Mouse (Mus musculus): ENCODE measurements at regions not wholly inside any gene's neighbourhood (a gene's known extent, or its start where the extent isn't known, plus 50 kb on each side); places are given as distances from the start of the nearest gene placed in this dataset.

DNA sequence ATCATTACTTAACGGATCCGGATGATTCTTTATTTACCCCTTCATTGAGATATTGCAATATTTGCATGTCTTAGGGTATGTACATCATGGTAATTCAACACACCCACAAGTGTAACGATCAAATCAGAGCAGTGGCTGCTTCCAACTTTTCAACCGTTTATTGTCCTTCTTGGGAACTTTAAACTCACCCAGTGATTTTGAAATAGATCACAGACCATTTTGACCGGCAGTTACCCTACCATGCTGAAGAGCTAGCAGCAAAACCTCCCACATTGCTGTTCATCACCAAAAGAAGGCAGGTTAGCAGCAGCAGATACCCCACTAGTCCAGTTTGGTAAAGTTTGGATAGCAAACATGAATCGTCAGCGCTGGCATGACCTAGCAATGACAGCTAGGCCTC is 130.2 kb upstream of the Nfe2l3 start:
- no peak for ATAC-seq (replicated peaks; ENCODE audit: insufficient number of reproducible peaks, insufficient read depth, low FRiP score, low read depth)
- no peak overlapping the region for H3K4me3 ChIP-seq
- peaks cover 7% of the 10 kb centered on the region; the same call in 1 of the 2 replicates for H3K4me1 ChIP-seq (replicated peaks)
- no peak overlapping the region for H3K27ac ChIP-seq
- H3K27me3 ChIP-seq, result no peaks in the 10 kb centered on the region
- H3K9ac ChIP-seq, result no peak overlapping the region
- no peak overlapping the region for H3K4me2 ChIP-seq
- no peaks in the 10 kb centered on the region for H3K36me3 ChIP-seq
- no peaks in the 10 kb centered on the region for H3K9me3 ChIP-seq (replicated peaks)
- WGBS, result 91% methylated on average over 7 of the region's 7 CpGs

DNA sequence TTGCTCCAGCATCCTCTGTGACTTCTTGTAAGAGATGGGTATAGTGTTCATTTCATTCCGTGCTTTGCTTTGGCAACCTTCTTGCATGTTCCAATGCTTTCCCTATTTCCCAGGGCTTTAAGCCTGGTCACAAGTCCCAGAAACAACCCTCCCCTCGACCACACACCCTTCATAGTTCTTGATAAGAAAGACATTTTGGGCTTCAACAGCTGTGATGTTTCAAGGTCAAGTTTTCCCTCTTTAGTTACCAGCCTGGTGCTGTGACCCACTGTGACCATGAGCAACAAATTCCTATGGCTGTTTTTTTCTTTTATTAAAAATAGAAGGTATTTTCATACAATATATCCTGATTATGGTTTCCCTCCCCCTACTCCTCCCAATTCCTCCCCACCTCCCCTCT is 114.1 kb upstream of the Nfe2l3 start:
- Histone ChIP-seq H3K9ac (no peak overlapping the region), H3K9me3 (replicated peaks) (no peaks in the 10 kb centered on the region), H3K36me3 (no peaks in the 10 kb centered on the region), H3K27me3 (no peaks in the 10 kb centered on the region), H3K4me1 (replicated peaks) (peaks cover 15% of the 10 kb centered on the region), H3K4me2 (no peak overlapping the region), H3K27ac (peak overlapping the region; percentile 30; the same call in 1 of the 2 replicates), H3K4me3 (no peak overlapping the region)
- no peak for ATAC-seq (replicated peaks; ENCODE audit: insufficient number of reproducible peaks, insufficient read depth, low FRiP score, low read depth)
- 43% methylated on average over 2 of the region's 2 CpGs for WGBS

DNA sequence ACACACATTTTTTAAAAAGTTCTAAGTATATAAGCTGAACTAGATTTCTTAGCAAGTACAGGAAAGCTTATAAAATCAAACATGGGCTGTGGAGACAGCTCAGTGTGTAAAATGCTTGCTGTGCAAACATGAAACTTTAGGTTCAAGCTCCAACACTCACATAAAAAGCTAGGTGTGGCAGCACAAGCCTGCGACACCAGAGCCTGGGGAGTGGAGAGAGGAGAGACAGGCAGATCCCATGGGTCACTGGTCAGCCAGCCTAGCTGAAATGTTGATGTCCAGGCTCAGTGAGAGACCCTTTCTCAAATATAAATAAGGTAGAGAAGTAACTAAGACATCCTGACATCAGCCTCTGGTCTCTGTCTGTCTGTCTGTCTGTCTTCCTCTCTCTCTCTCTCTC is 112.5 kb upstream of the Nfe2l3 start:
- H3K36me3 ChIP-seq, result no peaks in the 10 kb centered on the region
- no peak overlapping the region for H3K9ac ChIP-seq
- no peak overlapping the region for H3K4me3 ChIP-seq
- ATAC-seq (replicated peaks; ENCODE audit: insufficient number of reproducible peaks, insufficient read depth, low FRiP score, low read depth), result no peak
- H3K9me3 ChIP-seq (replicated peaks), result no peaks in the 10 kb centered on the region
- 0 out of 2 replicates have a peak overlapping the region, but pooled peaks have one; percentile 46 for H3K27ac ChIP-seq
- 70% methylated on average over 1 of the region's 1 CpGs for WGBS
- no peaks in the 10 kb centered on the region for H3K27me3 ChIP-seq
- peaks cover 21% of the 10 kb centered on the region for H3K4me1 ChIP-seq (replicated peaks)
- no peak overlapping the region for H3K4me2 ChIP-seq

GRCm38 (mm10) chr6:51320676-51321419 is 111.6 kb upstream of the Nfe2l3 start:
- WGBS, result 50% methylated on average over 8 of the region's 8 CpGs
- no peak overlapping the region for H3K4me3 ChIP-seq

DNA sequence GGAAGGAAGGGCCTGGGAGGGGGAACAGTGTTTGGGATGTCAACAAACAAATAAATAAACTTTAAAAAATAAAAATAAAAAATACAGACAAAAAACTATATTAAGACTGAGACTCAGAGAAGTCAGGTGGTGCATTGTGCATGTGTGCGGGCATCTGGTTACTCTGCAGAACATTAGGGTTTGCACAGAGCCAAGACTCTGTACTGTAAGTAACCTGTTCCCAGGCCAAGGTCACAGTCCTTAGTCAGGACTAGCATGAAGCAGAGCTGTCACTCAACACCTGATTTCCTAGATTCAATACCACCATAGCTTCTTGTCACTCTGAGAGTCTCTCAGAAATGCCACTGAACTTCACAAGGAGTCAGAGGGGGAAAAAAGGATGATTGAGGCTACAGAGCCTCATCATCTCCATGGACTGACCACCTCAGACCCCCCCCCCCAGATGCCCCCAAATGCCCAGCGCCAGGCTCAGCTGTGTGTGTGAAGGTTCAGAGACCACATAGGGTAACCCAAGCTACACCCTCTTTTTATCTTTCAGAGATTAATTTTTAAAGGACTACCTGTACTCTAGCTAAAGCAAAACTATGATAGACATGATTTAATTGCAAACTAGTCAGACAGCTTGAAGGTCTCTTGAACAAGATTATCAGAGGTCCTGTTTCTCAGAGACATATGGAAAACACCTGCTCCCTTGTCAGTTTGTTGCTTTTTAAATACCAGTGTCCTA is 106.2 kb upstream of the Nfe2l3 start:
- no peak overlapping the region for H3K4me3 ChIP-seq
- H3K9me3 ChIP-seq (replicated peaks), result no peaks in the 10 kb centered on the region
- H3K9ac ChIP-seq, result no peak overlapping the region
- H3K27me3 ChIP-seq, result no peaks in the 10 kb centered on the region
- 64% methylated on average over 2 of the region's 2 CpGs for WGBS
- no peak overlapping the region for H3K4me2 ChIP-seq
- peaks cover 43% of the 10 kb centered on the region for H3K4me1 ChIP-seq (replicated peaks)
- peak; percentile 65; the same call in 1 of the 2 replicates for ATAC-seq (replicated peaks; ENCODE audit: insufficient number of reproducible peaks, insufficient read depth, low FRiP score, low read depth)
- H3K27ac ChIP-seq, result peak overlapping the region; percentile 35
- no peaks in the 10 kb centered on the region for H3K36me3 ChIP-seq

More at GRCm38 (mm10) chr6:51320676-51321419, 111.6 kb upstream of the Nfe2l3 start:
- Histone ChIP-seq H3K9ac (peak overlapping the region; percentile 19; the same call in 1 of the 2 replicates), H3K27ac (peak overlapping the region; percentile 46), H3K4me2 (no peak overlapping the region), H3K36me3 (no peaks in the 10 kb centered on the region), H3K27me3 (no peaks in the 10 kb centered on the region), H3K9me3 (replicated peaks) (no peaks in the 10 kb centered on the region), H3K4me1 (replicated peaks) (peaks cover 28% of the 10 kb centered on the region)
- ATAC-seq (replicated peaks; ENCODE audit: insufficient number of reproducible peaks, insufficient read depth, low FRiP score, low read depth), result 0 out of 2 replicates have a peak, but pooled peaks have one; percentile 27

DNA sequence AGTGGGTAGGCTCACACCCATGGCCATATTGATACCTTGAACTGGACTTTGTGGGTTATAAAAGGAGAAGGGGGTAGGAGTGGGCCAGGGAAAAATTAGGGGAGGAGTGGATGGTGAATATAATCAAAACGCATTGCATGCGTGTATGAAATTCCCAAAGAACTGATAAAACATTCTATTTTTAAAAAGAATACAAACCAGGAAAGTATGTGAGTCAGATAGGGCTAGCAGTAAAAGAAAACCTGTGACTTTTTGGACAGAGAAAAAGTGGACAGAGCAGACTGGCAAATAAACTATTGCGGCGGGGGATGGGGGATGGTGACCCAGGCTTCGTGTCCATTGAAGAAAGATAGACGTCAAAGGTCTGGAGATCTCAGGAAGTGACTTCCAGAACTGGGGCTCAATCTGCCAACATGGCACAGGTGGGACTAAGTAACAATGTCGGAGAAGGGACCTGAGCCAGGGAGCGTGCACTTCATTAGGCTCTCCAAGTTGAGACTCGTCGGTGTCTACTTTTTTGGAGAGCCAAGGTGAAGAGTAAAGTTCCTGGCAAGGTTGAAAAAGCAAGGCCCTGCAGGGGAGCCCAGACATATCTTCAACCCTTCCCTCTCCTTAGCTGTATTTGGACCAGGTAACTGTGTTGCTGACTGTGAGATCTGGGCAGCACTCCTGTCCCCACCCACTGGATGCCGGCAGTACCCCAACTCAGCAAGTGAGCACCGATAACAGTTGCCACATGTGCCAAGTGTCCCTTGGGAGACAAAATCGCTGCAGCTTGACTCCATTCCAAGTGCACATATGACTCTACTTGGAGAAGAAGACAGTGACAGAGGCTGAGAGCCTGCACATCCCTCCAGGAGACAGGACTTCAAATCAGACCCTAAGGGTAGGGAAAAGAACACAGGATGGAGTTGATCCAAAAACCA is 103.1 kb upstream of the Nfe2l3 start:
- WGBS, result 53% methylated on average over 13 of the region's 13 CpGs
- Histone ChIP-seq H3K9ac (no peak overlapping the region), H3K4me1 (replicated peaks) (peaks cover 70% of the 10 kb centered on the region)

GRCm38 (mm10) chr6:51330069-51330706 is 102.3 kb upstream of the Nfe2l3 start:
- H3K36me3 ChIP-seq, result no peaks in the 10 kb centered on the region
- no peak overlapping the region for H3K4me3 ChIP-seq
- 0 out of 2 replicates have a peak overlapping the region, but pooled peaks have one; percentile 4 for H3K4me2 ChIP-seq
- no peak overlapping the region for H3K9ac ChIP-seq
- no peaks in the 10 kb centered on the region for H3K27me3 ChIP-seq
- WGBS, result 51% methylated on average over 5 of the region's 5 CpGs
- ATAC-seq (replicated peaks; ENCODE audit: insufficient number of reproducible peaks, insufficient read depth, low FRiP score, low read depth), result no peak
- peaks cover 71% of the 10 kb centered on the region for H3K4me1 ChIP-seq (replicated peaks)
- peak overlapping the region; percentile 74; the same call in 1 of the 2 replicates for H3K27ac ChIP-seq
- H3K9me3 ChIP-seq (replicated peaks), result no peaks in the 10 kb centered on the region

More for the DNA sequence above, 103.1 kb upstream of the Nfe2l3 start:
- H3K27ac ChIP-seq, result peak overlapping the region; percentile 74
- no peak overlapping the region for H3K4me3 ChIP-seq
- no peaks in the 10 kb centered on the region for H3K27me3 ChIP-seq
- H3K36me3 ChIP-seq, result no peaks in the 10 kb centered on the region
- H3K9me3 ChIP-seq (replicated peaks), result no peaks in the 10 kb centered on the region
- H3K4me2 ChIP-seq, result peak overlapping the region; percentile 4
- ATAC-seq (replicated peaks; ENCODE audit: insufficient number of reproducible peaks, insufficient read depth, low FRiP score, low read depth), result peak; percentile 34; the same call in 1 of the 2 replicates

DNA sequence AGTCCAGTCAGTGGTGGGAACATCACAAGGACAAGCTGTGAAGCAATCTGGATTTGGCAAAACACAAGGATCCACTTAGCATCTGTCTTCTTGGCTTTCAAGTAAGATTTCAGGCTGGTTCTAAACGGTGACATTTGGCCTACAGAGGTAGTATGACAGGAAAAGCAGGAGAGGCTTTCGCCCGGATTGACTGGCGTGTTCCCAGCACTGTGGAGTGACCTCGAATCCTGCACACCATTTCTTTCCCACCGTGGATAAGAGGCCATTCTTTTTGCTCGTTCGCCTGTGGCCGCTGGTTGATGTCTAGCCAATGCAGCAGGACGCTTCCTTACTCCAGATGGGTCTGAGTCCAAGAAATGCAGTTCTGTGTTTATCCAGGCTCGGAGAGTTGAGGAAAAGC is 99.6 kb upstream of the Nfe2l3 start:
- Histone ChIP-seq H3K4me1 (replicated peaks) (peaks cover 72% of the 10 kb centered on the region), H3K4me2 (peak overlapping the region; percentile 9; the same call in 1 of the 2 replicates)

GRCm38 (mm10) chr6:51333722-51334360 is 98.6 kb upstream of the Nfe2l3 start:
- H3K4me3 ChIP-seq, result no peak overlapping the region
- no peaks in the 10 kb centered on the region for H3K27me3 ChIP-seq
- H3K9ac ChIP-seq, result no peak overlapping the region
- no peaks in the 10 kb centered on the region for H3K36me3 ChIP-seq
- ATAC-seq (replicated peaks; ENCODE audit: insufficient number of reproducible peaks, insufficient read depth, low FRiP score, low read depth), result no peak
- 37% methylated on average over 7 of the region's 7 CpGs for WGBS
- H3K27ac ChIP-seq, result peak overlapping the region; percentile 77
- peaks cover 67% of the 10 kb centered on the region for H3K4me1 ChIP-seq (replicated peaks)
- H3K4me2 ChIP-seq, result 0 out of 2 replicates have a peak overlapping the region, but pooled peaks have one; percentile 9
- H3K9me3 ChIP-seq (replicated peaks), result no peaks in the 10 kb centered on the region

More for the DNA sequence above, 99.6 kb upstream of the Nfe2l3 start:
- no peaks in the 10 kb centered on the region for H3K27me3 ChIP-seq
- peak; percentile 42; the same call in 1 of the 2 replicates for ATAC-seq (replicated peaks; ENCODE audit: insufficient number of reproducible peaks, insufficient read depth, low FRiP score, low read depth)
- no peaks in the 10 kb centered on the region for H3K9me3 ChIP-seq (replicated peaks)
- peak overlapping the region; percentile 77 for H3K27ac ChIP-seq
- H3K36me3 ChIP-seq, result no peaks in the 10 kb centered on the region
- WGBS, result 59% methylated on average over 11 of the region's 11 CpGs
- H3K9ac ChIP-seq, result no peak overlapping the region
- no peak overlapping the region for H3K4me3 ChIP-seq

DNA sequence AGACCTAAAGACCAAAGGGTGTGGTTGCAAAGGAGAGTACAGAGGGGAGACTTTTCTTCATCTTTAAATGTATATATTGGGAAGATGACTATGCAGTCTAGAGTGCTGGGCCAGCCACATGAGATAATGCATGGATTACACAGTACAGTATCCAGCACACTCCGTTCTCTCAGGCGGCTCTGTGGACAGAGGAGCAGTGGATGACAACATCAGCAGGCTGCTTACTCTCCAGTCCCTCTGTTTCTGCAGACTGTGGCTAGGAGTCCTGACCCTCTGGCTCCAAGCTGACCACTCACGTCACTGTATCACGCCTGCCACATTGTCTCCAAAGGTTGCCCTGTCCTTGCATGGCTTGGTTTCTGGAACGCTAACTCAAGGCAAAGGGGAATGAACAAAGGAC is 97.2 kb upstream of the Nfe2l3 start:
- H3K9ac ChIP-seq, result no peak overlapping the region
- H3K4me3 ChIP-seq, result no peak overlapping the region
- WGBS, result 55% methylated on average over 5 of the region's 5 CpGs
- no peaks in the 10 kb centered on the region for H3K9me3 ChIP-seq (replicated peaks)
- H3K4me2 ChIP-seq, result no peak overlapping the region
- H3K27ac ChIP-seq, result peak overlapping the region; percentile 77
- H3K4me1 ChIP-seq (replicated peaks), result peaks cover 53% of the 10 kb centered on the region
- H3K36me3 ChIP-seq, result no peaks in the 10 kb centered on the region
- ATAC-seq (replicated peaks; ENCODE audit: insufficient number of reproducible peaks, insufficient read depth, low FRiP score, low read depth), result no peak; the same call in 1 of the 2 replicates
- no peaks in the 10 kb centered on the region for H3K27me3 ChIP-seq

Measured in heart, embryonic 15.5 days (tissue).